Mouse (Mus musculus) hindbrain, embryonic 11.5 days (tissue): ENCODE results near the gene Clcf1. TPM values are rescaled to one million over a fixed set of nuclear protein-coding genes. Genes with fewer than 3 reads are reported as not detected.
A peak's percentile ranks its signal among the peaks of the same experiment; 100 is the strongest.
"Not testable (repeated sequence)": the region's sequence is repeated elsewhere in the genome, so short reads cannot be mapped to it uniquely, and the experiment has no call there.

Experiments used
- ATAC-seq: fragments of 200-750 bp; cut with Nextera tagmentation; 2 replicates; pipeline ENCODE4 v1.8.0; 2017; ENCODE audit warnings: mild to moderate bottlenecking, moderate TSS enrichment, moderate library complexity; ENCODE audit not compliant: low FRiP score
- DNase-seq: peaks from one replicate; pipeline ENCODE4 v3.0.0-alpha.2; 2015; ENCODE audit warnings: low spot score
- H3K27ac ChIP-seq: fragments of 300-500 bp; sonication (generic); 2 replicates; pipeline ENCODE4 v1.5.1; 2014; ENCODE audit warnings: mild to moderate bottlenecking, low read depth, low read length
- H3K27me3 ChIP-seq: fragments of 300-500 bp; sonication (generic); 2 replicates; pipeline ENCODE4 v1.6.1; 2014; ENCODE audit warnings: mild to moderate bottlenecking, low read length, moderate library complexity, mixed read lengths; ENCODE audit not compliant: control insufficient read depth, insufficient read depth
- H3K36me3 ChIP-seq: fragments of 300-500 bp; sonication (generic); 2 replicates; pipeline ENCODE4 v1.6.1; 2014; ENCODE audit warnings: mild to moderate bottlenecking, low read length, moderate library complexity, mixed read lengths; ENCODE audit not compliant: control insufficient read depth, insufficient read depth
- H3K4me1 ChIP-seq: fragments of 300-500 bp; sonication (generic); replicated peaks from 2 replicates; pipeline ENCODE4 v1.6.1; 2014; ENCODE audit warnings: low read length, mixed read lengths; ENCODE audit not compliant: control insufficient read depth, insufficient read depth
- H3K4me2 ChIP-seq: fragments of 300-500 bp; sonication (generic); replicated peaks from 2 replicates; pipeline ENCODE4 v1.6.1; 2014; ENCODE audit warnings: mild to moderate bottlenecking, low read depth, low read length
- H3K4me3 ChIP-seq: fragments of 300-500 bp; sonication (generic); 2 replicates; pipeline ENCODE4 v1.5.1; 2014; ENCODE audit warnings: low read depth, low read length
- H3K9ac ChIP-seq: fragments of 300-500 bp; sonication (generic); 2 replicates; pipeline ENCODE4 v1.6.1; 2014; ENCODE audit warnings: low read depth, low read length
- H3K9me3 ChIP-seq: fragments of 300-500 bp; sonication (generic); 2 replicates; pipeline ENCODE4 v1.6.1; 2016; ENCODE audit warnings: low read length; ENCODE audit not compliant: control insufficient read depth
- WGBS: fragments of 180-500 bp; shearing (Covaris S2); extraction: QIAGEN DNeasy Blood & Tissue Kit; methylation state at CpG from one replicate; pipeline ENCODE4 v1.1.7; 2014; 5-methylcytosine and 5-hydroxymethylcytosine counted together
- polyA plus RNA-seq: library from polyadenylated mRNA; unstranded; fragments of >200 nt; fragmentation: Nextera tagmentation; extraction: Ambion mirVana; gene quantifications from 2 replicates; pipeline ENCODE4 v1.2.1, GENCODE M21; 2014

Gene Clcf1
- polyA plus RNA-seq, 1 experiment from 2014 or later, result 0.90 TPM

GRCm38 (mm10) chr19:4248683-4249082 is 34.6 kb downstream of the Clcf1 start:
- WGBS, result 61% methylated on average over 1 of the region's 1 CpGs
- not testable (repeated sequence) for H3K4me2 ChIP-seq

GRCm38 (mm10) chr19:4254230-4254629 is 40.2 kb downstream of the Clcf1 start:
- no peak overlapping the region for H3K9ac ChIP-seq
- H3K9me3 ChIP-seq, result no peaks in the 10 kb centered on the region
- H3K27ac ChIP-seq, result no peak overlapping the region
- 88% methylated on average over 7 of the region's 7 CpGs for WGBS
- no peak overlapping the region for H3K4me2 ChIP-seq
- ATAC-seq (no peak), DNase-seq (no peak)
- 0 out of 2 replicates have a peak, but pooled peaks cover 2% of the 10 kb centered on the region for H3K27me3 ChIP-seq
- H3K36me3 ChIP-seq, result no peaks in the 10 kb centered on the region
- no peaks in the 10 kb centered on the region for H3K4me1 ChIP-seq
- H3K4me3 ChIP-seq, result no peak overlapping the region

More at GRCm38 (mm10) chr19:4248683-4249082, 34.6 kb downstream of the Clcf1 start:
- DNase-seq, H3K36me3 ChIP-seq, H3K27me3 ChIP-seq, H3K27ac ChIP-seq, H3K4me3 ChIP-seq, H3K4me1 ChIP-seq, H3K9ac ChIP-seq, ATAC-seq, H3K9me3 ChIP-seq: not testable (repeated sequence)

GRCm38 (mm10) chr19:4255583-4256162 is 41.6 kb downstream of the Clcf1 start:
- H3K4me2 ChIP-seq, result no peak overlapping the region
- no peaks in the 10 kb centered on the region for H3K9me3 ChIP-seq
- H3K27ac ChIP-seq, result no peak overlapping the region
- no peak overlapping the region for H3K9ac ChIP-seq
- no peaks in the 10 kb centered on the region for H3K4me1 ChIP-seq
- ATAC-seq (no peak), DNase-seq (no peak)
- H3K27me3 ChIP-seq, result 0 out of 2 replicates have a peak, but pooled peaks cover 2% of the 10 kb centered on the region
- H3K4me3 ChIP-seq, result no peak overlapping the region
- 70% methylated on average over 11 of the region's 11 CpGs for WGBS
- no peaks in the 10 kb centered on the region for H3K36me3 ChIP-seq

GRCm38 (mm10) chr19:4257216-4257896 is 43.3 kb downstream of the Clcf1 start:
- DNase-seq, result peak; percentile 98
- Histone ChIP-seq H3K4me2 (peak overlapping the region; percentile 71), H3K9me3 (no peaks in the 10 kb centered on the region), H3K36me3 (no peaks in the 10 kb centered on the region), H3K4me1 (no peaks in the 10 kb centered on the region), H3K27me3 (0 out of 2 replicates have a peak, but pooled peaks cover 2% of the 10 kb centered on the region), H3K27ac (no peak overlapping the region), H3K4me3 (peak overlapping the region; percentile 56), H3K9ac (peak overlapping the region; percentile 57)
- peak; percentile 94 for ATAC-seq
- WGBS, result under 1% methylated on average over 41 of the region's 41 CpGs

- WGBS, result 23% methylated on average over 12 of the region's 12 CpGs
- DNase-seq (no peak), ATAC-seq (no peak)
- Histone ChIP-seq H3K4me2 (peak overlapping the region; percentile 31), H3K9me3 (no peaks in the 10 kb centered on the region), H3K9ac (peak overlapping the region; percentile 51), H3K4me1 (no peaks in the 10 kb centered on the region), H3K36me3 (no peaks in the 10 kb centered on the region), H3K27me3 (0 out of 2 replicates have a peak, but pooled peaks cover 2% of the 10 kb centered on the region), H3K4me3 (peak overlapping the region; percentile 18), H3K27ac (no peak overlapping the region)
These were observed 43.8 kb downstream of the Clcf1 start for GRCm38 (mm10) chr19:4257897-4258252.

GRCm38 (mm10) chr19:4261038-4261698 is 47.1 kb downstream of the Clcf1 start:
- Histone ChIP-seq H3K4me2 (no peak overlapping the region), H3K4me3 (no peak overlapping the region), H3K9ac (no peak overlapping the region), H3K36me3 (no peaks in the 10 kb centered on the region), H3K27ac (no peak overlapping the region), H3K27me3 (0 out of 2 replicates have a peak, but pooled peaks cover 2% of the 10 kb centered on the region), H3K4me1 (no peaks in the 10 kb centered on the region), H3K9me3 (no peaks in the 10 kb centered on the region)
- WGBS, result 60% methylated on average over 8 of the region's 8 CpGs
- ATAC-seq (no peak), DNase-seq (no peak)

- Histone ChIP-seq H3K27ac (no peak overlapping the region), H3K4me1 (no peaks in the 10 kb centered on the region), H3K4me3 (no peak overlapping the region), H3K4me2 (no peak overlapping the region), H3K9me3 (no peaks in the 10 kb centered on the region), H3K36me3 (no peaks in the 10 kb centered on the region), H3K9ac (no peak overlapping the region), H3K27me3 (0 out of 2 replicates have a peak, but pooled peaks cover under 1% of the 10 kb centered on the region)
- no peak for ATAC-seq
- 74% methylated on average over 6 of the region's 6 CpGs for WGBS
- no peak for DNase-seq
These were observed 48.7 kb downstream of the Clcf1 start for GRCm38 (mm10) chr19:4262756-4263155.

GRCm38 (mm10) chr19:4263702-4264101 is 49.7 kb downstream of the Clcf1 start:
- Histone ChIP-seq H3K4me1 (no peaks in the 10 kb centered on the region), H3K4me3 (no peak overlapping the region), H3K36me3 (no peaks in the 10 kb centered on the region), H3K9ac (no peak overlapping the region), H3K27ac (no peak overlapping the region), H3K9me3 (no peaks in the 10 kb centered on the region), H3K4me2 (no peak overlapping the region), H3K27me3 (peaks cover 10% of the 10 kb centered on the region)
- ATAC-seq (no peak), DNase-seq (no peak)
- 69% methylated on average over 14 of the region's 14 CpGs for WGBS
